Mouse (Mus musculus) left cerebral cortex, postnatal 14 days (tissue): ENCODE results near the gene Vps13c. TPM values are rescaled to one million over a fixed set of nuclear protein-coding genes. Genes with fewer than 3 reads are reported as not detected.

Experiments
- DNase-seq, 2 experiments: peaks; one replicate each; pipeline ENCODE4 v3.0.0; 2021 to 2022; ENCODE audit warnings: low spot score in 2 of 2, mixed read lengths in 1 of 2
- intact Hi-C: fragments of 180-260 bp; cut with DNase I; formaldehyde crosslinking; loops from one replicate; pipeline ENCODE4 v1.15.1; 2025
- long read RNA-seq, 2 experiments: library from polyadenylated mRNA; stranded (forward); transcript quantifications; one replicate each; pipeline ENCODE4 v2.0.0; 2021
- total RNA-seq, 2 experiments: library from RNA; stranded (reverse); gene quantifications; 2 replicates each; pipeline ENCODE4 v1.2.3; 2021

The Vps13c gene
- 10 to 100 TPM; 62.3 to 66.2 TPM for total RNA-seq
- long read RNA-seq, experiment 1, partial matches to known transcripts, result 1 of 4 reads
- long read RNA-seq, experiment 1, other reads (novel, unspliced or antisense), result 3 of 4 reads
- long read RNA-seq, experiment 2, partial matches to known transcripts, result 2 of 4 reads
- long read RNA-seq, experiment 2, other reads (novel, unspliced or antisense), result 2 of 4 reads

DNA sequence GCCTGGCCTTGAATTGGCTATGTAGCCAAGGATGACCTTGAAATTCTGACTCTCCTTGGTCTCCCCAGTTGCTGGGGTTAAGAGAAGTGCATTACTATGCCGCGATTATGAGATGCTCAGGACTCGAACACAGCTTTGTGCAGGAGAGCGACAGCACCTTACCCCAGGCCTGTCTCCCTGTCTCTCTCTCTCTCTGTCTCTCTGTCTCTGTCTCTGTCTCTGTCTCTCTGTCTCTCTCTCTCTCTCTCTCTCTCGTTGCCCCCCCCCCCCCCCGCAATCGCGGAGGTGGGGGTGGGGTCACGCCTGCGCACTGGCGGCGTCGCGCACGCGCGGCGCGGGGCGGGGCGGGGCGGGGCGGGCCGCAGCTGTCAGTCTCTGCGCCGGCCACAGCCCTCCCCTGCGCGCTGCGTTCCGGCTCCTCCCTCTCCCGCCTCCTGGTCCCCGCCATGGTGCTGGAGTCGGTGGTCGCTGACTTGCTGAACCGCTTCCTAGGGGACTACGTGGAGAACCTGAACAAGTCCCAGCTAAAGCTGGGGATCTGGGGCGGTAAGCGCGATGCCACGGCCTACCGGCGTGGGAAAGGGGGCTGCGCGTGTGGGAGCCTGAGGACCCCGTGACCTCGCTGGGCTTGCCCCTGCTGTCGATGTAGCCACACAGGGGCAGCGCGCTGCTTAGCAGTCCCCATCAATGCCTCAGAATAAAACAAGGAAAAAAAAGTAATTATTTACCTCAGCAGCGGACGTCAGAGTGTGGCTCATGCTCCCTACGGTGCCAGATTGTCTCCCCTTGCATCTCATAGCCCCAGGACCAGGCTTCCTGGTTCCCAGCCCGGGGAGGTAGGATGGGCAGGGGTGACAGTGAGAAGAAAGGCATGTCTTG, at the start of gene Vps13c:
TSS of gene Vps13c (plus strand) at position 416 of the 879 bp plus-strand sequence.
- DNase-seq, result peak; percentile 74 to 80
- intact Hi-C loops, result no loop called here

DNA sequence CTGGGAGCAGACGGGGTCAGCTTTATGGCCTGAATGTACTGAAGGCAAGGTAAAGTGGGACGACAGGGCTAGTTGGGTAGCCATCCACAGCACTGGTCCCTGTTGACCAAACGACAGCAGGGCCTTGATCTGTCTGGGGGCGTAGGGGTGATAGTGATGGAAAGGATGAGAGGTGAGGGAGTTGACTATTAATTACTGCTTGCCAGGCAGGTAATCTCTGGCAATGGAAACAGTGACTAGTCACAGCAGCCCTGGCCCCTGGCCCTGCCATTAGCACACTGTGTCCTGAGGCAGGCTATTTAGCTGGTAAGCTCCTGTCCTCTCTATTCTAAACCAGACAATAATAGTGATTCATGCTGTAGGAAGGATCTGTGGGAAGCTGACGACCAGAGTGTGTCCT, 47.8 kb upstream of the Vps13c start:
- no peak for DNase-seq
- intact Hi-C loops, result no loop called here

DNA sequence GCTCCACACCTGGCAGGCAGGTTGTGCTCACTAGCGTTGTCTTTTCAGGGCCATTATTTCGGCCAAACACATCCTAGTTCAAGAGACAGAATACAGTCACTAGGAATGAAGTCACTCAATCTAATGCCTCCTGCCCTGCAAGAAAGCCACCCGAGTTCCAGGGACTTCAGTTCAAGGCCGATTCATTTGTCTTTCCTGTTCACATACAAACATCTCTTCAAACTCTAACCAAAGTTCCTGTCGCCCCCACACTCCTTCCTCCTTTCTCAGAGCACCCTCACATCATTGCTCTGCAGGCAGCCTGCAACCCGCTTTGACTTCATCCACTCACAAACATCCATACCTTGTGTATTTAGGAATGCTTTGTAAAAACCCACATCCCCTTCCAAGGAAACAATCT, 46.7 kb upstream of the Vps13c start:
- DNase-seq, result no peak
- intact Hi-C loops, result no loop called here

DNA sequence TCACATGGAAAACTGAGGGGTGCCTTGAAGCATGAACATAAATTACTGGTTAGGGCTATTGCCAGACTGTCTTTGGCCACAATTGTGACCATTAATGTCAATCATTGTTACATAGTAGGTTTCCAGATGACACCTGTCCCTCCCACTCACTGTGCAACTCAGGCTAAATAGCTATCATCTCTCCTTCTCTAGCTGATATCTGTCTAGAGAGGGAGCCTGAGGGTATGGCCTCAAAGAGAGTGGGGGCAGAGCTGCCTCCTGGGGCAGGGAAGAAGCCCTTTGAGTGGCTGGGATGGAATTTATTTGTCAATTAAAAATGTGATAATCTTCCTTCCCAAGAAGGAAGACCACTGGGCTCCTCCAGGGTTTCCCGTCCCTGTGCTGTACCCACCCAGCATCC, 46.0 kb upstream of the Vps13c start:
- DNase-seq, result no peak
- intact Hi-C loops, result no loop called here

- intact Hi-C loops, result no loop called here
- DNase-seq, result no peak
Measured at GRCm38 (mm10) chr9:67794668-67795067, 45.5 kb upstream of the Vps13c start.

DNA sequence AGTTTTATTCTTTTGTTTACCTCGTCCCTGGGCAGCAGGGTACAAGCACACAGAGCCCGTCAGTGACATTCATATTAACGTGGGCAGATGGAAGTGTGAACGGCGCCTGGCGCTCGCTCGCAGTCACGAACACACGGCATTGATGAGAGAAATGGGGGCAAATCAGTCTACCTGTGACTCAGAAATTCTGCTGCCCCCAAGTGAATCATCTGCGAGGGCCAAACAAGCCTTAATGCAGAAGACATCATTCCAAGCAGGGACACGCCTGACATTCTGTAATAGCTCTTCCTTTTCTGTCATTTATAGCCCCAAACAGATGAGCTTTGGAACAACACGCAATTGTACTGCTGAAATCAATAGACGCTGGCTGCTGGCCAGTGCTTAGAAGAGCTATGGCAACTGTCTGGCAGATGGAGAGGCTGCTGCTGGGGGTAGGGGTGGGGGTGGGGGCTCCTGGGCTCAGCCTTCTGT, 45.0 kb upstream of the Vps13c start:
- intact Hi-C loops, result no loop called here
- peak; percentile 60 to 64 for DNase-seq

DNA sequence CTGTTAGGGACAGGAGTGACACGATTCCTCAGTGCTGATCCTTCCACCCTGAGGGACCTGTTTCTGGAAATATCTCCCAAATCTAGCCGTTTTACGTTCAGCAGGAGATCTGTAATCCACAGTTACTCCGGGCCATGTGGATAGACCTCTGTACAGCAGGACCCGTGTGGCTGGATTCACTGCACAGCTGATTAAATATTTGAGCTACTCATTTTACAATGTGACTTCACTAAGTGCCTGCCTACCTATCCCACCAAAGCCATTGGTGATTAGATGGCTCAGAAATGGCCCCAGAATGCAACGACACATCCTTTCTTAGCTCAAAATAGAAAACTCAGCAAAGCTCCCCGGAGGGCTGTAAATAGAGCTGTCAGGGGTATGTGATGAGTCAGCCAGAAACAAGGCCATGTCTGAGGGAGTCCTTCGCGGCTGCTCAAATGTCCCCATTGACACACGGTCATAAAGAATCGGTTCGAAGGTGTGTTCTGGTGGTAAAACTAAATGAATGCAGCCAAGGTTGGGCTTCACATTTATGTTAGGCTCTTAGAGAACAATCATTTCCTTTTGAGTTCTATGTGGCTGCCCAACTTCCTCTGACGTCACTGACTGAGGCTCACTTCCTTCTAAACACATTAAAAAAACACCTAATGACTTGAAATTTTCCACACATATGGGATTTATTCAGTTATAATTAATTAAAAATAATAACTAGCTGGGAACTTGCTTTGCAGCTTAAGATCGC, 40.9 kb upstream of the Vps13c start:
- no peak for DNase-seq
- intact Hi-C loops, result no loop called here

DNA sequence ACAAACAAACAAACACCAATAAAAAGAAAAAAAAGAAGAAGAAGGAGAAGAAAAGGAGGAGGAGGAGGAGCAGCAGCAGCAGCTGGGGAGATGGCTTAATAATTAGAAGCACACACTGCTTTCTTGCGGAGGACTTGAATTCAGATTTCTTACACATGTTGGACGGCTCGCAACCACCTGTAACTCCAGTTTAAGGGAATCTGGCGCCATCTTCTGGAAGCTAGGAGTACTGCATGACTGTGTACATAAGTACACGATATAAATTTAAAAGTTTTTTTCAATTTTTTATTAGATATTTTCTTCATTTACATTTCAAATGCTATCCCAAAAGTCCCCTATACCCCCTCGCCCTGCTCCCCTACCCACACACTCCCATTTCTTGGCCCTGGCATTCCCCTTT, 38.0 kb upstream of the Vps13c start:
- intact Hi-C loops, result loop anchor here (2.0 kb wide), 1 partner anchor 43 kb away; the partner anchor contains the start of gene C2cd4b
- peak; percentile 57 to 75 for DNase-seq

- DNase-seq, result no peak
- intact Hi-C loops, result no loop called here
Measured at GRCm38 (mm10) chr9:67807000-67807399, 33.2 kb upstream of the Vps13c start.

DNA sequence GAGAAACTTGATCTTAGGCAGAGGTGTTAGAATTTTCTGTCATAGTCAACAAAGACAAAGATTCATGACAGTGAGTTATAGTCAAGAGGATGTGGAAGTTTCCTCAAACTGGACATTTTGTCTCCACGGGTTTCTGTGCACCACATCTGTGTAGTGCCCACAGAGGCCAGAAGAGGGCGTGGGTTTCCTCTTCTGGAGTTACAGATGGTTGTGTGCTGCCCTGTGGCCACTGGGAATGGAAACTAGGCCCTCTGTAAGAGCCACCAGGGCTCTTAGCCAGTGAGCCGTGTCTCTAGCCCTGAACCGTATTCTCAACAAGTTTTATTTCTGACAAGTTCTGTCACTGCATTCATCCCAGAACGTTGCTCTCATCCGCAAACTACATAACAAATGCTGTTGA, 29.7 kb upstream of the Vps13c start:
- no peak for DNase-seq
- intact Hi-C loops, result no loop called here

GRCm38 (mm10) chr9:67811116-67811515, 29.1 kb upstream of the Vps13c start:
- intact Hi-C loops, result no loop called here
- no peak for DNase-seq

DNA sequence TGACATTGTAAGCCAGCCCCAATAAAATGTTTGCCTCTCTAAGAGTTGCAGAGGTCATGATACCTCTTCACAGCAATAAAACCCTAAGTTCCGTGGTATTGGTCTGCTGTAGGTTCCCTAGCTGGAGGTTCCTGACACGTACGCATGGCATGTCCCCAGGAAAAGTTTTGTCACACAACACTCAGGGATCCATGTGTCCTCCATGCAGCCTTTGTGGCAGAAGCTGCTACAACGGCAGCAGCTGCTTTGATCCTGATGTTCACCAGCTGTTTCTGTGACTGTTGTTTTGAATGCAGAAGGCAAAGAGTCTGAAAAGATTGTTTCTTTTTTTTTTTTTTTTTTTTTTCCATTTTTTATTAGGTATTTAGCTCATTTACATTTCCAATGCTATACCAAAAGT, 27.0 kb upstream of the Vps13c start:
- intact Hi-C loops, result no loop called here
- DNase-seq, result no peak

- intact Hi-C loops, result no loop called here
- no peak for DNase-seq
Measured at GRCm38 (mm10) chr9:67813665-67814337, 26.4 kb upstream of the Vps13c start.

DNA sequence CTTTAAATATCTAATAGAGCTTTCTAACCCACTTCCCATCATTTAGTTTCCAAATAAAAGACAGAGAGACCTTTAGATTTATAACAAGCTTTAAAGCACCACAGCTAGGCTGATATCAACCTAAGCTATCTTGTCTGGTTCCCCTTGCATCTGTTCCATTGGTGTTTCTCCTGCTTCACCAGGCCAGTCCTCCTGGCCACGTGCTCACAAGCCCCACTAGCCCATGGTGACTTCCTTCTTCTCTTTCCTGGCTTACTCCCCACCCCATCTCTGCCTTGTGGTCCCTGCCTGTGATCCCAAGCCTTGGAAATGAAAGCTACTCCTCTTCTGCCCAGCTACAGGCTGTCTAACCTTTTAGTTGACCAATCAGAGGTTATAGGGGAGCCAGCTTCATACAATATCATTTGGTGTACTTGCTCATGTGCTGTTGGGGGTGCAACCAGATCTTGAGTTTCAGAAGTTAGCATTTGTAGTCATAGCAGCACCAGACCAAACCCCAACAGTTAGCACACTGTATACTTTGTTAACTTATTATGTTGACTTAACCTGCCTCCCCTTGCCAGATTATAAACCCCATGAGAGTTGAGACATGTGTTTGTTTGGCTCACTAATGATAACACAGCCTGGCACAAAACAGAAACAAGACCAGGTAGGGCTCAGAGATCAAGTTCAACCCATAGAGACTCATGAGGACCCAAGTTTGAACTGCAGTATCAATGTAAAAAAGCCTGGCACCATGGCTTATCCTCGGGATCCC, 23.8 kb upstream of the Vps13c start:
- intact Hi-C loops, result no loop called here
- no peak for DNase-seq

- intact Hi-C loops, result no loop called here
- DNase-seq, result peak; percentile 19 to 30
Measured at GRCm38 (mm10) chr9:67817898-67818667, 22.1 kb upstream of the Vps13c start.

- intact Hi-C loops, result no loop called here
- DNase-seq, result no peak
Measured at GRCm38 (mm10) chr9:67818668-67818950, 21.6 kb upstream of the Vps13c start.

DNA sequence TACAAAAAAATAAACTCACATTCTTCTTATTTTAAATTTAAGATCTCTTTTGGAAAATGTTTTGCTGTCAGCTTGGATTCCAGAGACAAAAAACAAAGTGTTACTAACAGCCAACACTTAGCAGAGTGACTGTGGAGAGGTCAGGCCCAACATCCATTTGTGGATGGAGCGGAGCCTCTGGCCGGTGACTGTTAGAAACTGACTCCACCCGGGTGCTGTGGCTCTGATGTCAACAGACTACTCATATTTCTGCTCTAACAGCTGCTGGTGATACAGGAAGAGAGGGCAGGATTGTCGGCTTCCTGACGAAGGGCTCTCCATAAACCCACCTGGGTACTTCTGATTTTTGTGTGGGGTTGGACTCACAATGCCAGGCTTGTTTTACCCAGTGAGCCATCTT, 17.1 kb upstream of the Vps13c start:
- intact Hi-C loops, result no loop called here
- DNase-seq, result no peak

DNA sequence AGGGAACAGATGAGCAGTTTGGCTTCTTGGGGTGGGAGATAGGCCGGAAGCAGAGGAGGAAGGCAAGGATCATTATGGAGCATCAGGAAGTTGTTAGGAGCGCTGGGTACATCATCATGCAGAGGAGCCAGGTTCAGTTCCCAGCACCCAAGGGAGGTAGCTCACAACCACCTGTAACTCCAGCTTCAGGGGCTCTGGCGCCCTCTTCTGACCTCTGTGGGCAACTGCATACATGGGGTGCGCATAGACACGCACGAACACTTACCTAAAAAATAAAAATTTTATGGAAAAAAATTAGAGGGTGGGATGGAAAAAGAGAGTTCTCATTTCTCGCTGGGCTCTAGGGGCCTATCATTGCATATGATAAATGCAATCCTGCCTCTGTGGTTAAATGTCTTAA, 14.7 kb upstream of the Vps13c start:
- intact Hi-C loops, result loop anchor here (5.0 kb wide), 2 partner anchors 52 to 147 kb away; no protein-coding TSS in a partner anchor
- no peak for DNase-seq
